Mouse (Mus musculus): ENCODE results near the gene Dnah3. TPM values are rescaled to one million over a fixed set of nuclear protein-coding genes. Genes with fewer than 3 reads are reported as not detected.

Dnah3 gene
- polyA plus RNA-seq, 1 experiment from 2014 or later, result 2.0 TPM

- no peak for ATAC-seq (ENCODE audit: insufficient number of reproducible peaks, low FRiP score, low TSS enrichment, low read depth)
- H3K9ac ChIP-seq, result no peak overlapping the region
- H3K9me3 ChIP-seq (replicated peaks), result no peaks in the 10 kb centered on the region
- H3K27me3 ChIP-seq, result no peaks in the 10 kb centered on the region
- no peak overlapping the region for H3K4me2 ChIP-seq (replicated peaks)
- WGBS, result 20% methylated on average over 2 of the region's 2 CpGs
- H3K4me1 ChIP-seq, result no peaks in the 10 kb centered on the region
- no peaks in the 10 kb centered on the region for H3K36me3 ChIP-seq
- no peak overlapping the region for H3K27ac ChIP-seq (replicated peaks)
- no peak overlapping the region for H3K4me3 ChIP-seq (replicated peaks)
Measured at GRCm38 (mm10) chr7:120054016-120054415, 41.1 kb downstream of the Dnah3 start.

GRCm38 (mm10) chr7:120050447-120050846 is 44.6 kb downstream of the Dnah3 start:
- Histone ChIP-seq H3K27ac (replicated peaks) (no peak overlapping the region), H3K36me3 (no peaks in the 10 kb centered on the region)
- no peak for ATAC-seq (ENCODE audit: insufficient number of reproducible peaks, low FRiP score, low TSS enrichment, low read depth)

DNA sequence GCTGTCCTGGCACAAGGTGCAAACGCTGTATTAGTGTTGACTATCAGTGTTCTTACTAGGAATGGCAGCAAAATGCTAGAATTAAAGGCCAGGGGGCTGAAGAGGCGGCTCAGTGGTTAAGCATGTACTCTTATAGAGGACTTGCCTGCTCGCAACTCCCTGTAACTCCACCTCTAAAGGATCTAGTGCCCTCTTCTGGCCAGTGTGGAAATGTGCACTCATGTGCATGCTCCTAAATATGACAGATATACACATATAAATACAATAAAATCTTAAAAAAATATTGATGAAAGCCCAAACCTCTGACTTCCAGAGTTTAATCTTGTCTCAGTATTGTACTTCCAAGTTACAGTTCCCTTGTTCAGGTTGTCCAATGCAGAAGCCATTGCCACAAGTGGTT is 51.1 kb downstream of the Dnah3 start:
- Histone ChIP-seq H3K9me3 (replicated peaks) (no peaks in the 10 kb centered on the region), H3K4me1 (no peaks in the 10 kb centered on the region), H3K4me2 (replicated peaks) (no peak overlapping the region), H3K27me3 (no peaks in the 10 kb centered on the region), H3K36me3 (no peaks in the 10 kb centered on the region), H3K9ac (no peak overlapping the region), H3K4me3 (replicated peaks) (no peak overlapping the region), H3K27ac (replicated peaks) (no peak overlapping the region)
- WGBS, result 88% methylated on average over 3 of the region's 3 CpGs
- ATAC-seq (ENCODE audit: insufficient number of reproducible peaks, low FRiP score, low TSS enrichment, low read depth), result no peak

More at GRCm38 (mm10) chr7:120050447-120050846, 44.6 kb downstream of the Dnah3 start:
- H3K4me2 ChIP-seq (replicated peaks), result no peak overlapping the region
- no peak overlapping the region for H3K9ac ChIP-seq
- no peaks in the 10 kb centered on the region for H3K9me3 ChIP-seq (replicated peaks)
- H3K4me1 ChIP-seq, result no peaks in the 10 kb centered on the region
- H3K27me3 ChIP-seq, result no peaks in the 10 kb centered on the region
- H3K4me3 ChIP-seq (replicated peaks), result no peak overlapping the region

GRCm38 (mm10) chr7:120036422-120036821 is 58.7 kb downstream of the Dnah3 start:
- Histone ChIP-seq H3K36me3 (no peaks in the 10 kb centered on the region), H3K9ac (no peak overlapping the region), H3K27me3 (no peaks in the 10 kb centered on the region), H3K27ac (replicated peaks) (no peak overlapping the region), H3K4me1 (no peaks in the 10 kb centered on the region), H3K9me3 (replicated peaks) (no peaks in the 10 kb centered on the region), H3K4me2 (replicated peaks) (no peak overlapping the region), H3K4me3 (replicated peaks) (no peak overlapping the region)
- WGBS, result 68% methylated on average over 5 of the region's 5 CpGs
- ATAC-seq (ENCODE audit: insufficient number of reproducible peaks, low FRiP score, low TSS enrichment, low read depth), result no peak

DNA sequence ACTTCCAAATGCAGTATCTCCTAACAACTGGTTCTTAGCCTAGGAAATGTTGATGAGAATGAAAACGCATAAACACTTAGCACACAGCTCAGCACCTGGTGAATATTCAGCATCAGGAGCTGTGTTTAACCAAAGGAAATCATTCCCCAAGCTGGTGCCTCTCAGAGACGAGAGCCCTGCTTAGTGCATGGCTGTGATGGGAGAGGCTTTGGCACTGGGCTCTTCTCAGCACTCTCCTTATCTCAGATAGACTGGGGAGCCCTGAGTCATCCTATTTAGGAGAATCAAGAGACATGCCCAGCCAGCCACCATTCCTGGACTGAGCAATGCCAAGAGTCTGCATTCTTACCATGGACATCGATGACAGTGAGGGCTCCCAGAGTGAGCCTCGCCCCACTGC is 60.1 kb downstream of the Dnah3 start:
- no peaks in the 10 kb centered on the region for H3K36me3 ChIP-seq
- H3K4me1 ChIP-seq, result no peaks in the 10 kb centered on the region
- 82% methylated on average over 4 of the region's 4 CpGs for WGBS
- H3K4me2 ChIP-seq (replicated peaks), result no peak overlapping the region
- no peak overlapping the region for H3K4me3 ChIP-seq (replicated peaks)
- H3K27me3 ChIP-seq, result no peaks in the 10 kb centered on the region
- H3K9me3 ChIP-seq (replicated peaks), result no peaks in the 10 kb centered on the region
- H3K9ac ChIP-seq, result no peak overlapping the region
- no peak overlapping the region for H3K27ac ChIP-seq (replicated peaks)
- ATAC-seq (ENCODE audit: insufficient number of reproducible peaks, low FRiP score, low TSS enrichment, low read depth), result no peak

DNA sequence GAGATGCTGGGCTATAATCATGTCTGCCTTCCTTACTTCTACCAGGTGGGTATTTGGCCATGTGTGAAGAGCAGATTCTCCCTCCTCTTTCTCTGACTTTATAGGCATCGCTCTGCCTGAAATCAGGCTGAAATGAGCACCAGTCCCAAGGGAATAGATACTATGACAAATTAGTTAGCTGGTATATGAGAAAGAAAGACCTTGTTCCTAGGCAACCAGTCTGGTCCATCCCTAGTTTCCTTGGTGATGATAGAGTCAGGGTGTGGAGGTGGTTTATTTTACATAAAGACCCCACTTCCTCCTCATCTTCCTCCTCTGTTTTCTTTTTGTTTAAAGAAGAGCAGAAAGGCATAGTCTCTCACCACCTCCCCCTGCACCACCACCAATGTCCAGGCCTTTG is 60.5 kb downstream of the Dnah3 start:
- no peak for ATAC-seq (ENCODE audit: insufficient number of reproducible peaks, low FRiP score, low TSS enrichment, low read depth)
- no peak overlapping the region for H3K4me2 ChIP-seq (replicated peaks)
- no peak overlapping the region for H3K27ac ChIP-seq (replicated peaks)
- H3K27me3 ChIP-seq, result no peaks in the 10 kb centered on the region
- H3K9ac ChIP-seq, result no peak overlapping the region
- no peaks in the 10 kb centered on the region for H3K36me3 ChIP-seq
- WGBS, result 67% methylated on average over 1 of the region's 1 CpGs
- H3K4me3 ChIP-seq (replicated peaks), result no peak overlapping the region
- H3K4me1 ChIP-seq, result no peaks in the 10 kb centered on the region
- H3K9me3 ChIP-seq (replicated peaks), result no peaks in the 10 kb centered on the region

- no peaks in the 10 kb centered on the region for H3K27me3 ChIP-seq
- H3K9ac ChIP-seq, result no peak overlapping the region
- no peaks in the 10 kb centered on the region for H3K36me3 ChIP-seq
- no peak for ATAC-seq (ENCODE audit: insufficient number of reproducible peaks, low FRiP score, low TSS enrichment, low read depth)
- H3K9me3 ChIP-seq (replicated peaks), result no peaks in the 10 kb centered on the region
- 90% methylated on average over 1 of the region's 1 CpGs for WGBS
- no peak overlapping the region for H3K27ac ChIP-seq (replicated peaks)
- H3K4me2 ChIP-seq (replicated peaks), result no peak overlapping the region
- H3K4me1 ChIP-seq, result no peaks in the 10 kb centered on the region
- H3K4me3 ChIP-seq (replicated peaks), result no peak overlapping the region
Measured at GRCm38 (mm10) chr7:120028669-120029068, 66.4 kb downstream of the Dnah3 start.

DNA sequence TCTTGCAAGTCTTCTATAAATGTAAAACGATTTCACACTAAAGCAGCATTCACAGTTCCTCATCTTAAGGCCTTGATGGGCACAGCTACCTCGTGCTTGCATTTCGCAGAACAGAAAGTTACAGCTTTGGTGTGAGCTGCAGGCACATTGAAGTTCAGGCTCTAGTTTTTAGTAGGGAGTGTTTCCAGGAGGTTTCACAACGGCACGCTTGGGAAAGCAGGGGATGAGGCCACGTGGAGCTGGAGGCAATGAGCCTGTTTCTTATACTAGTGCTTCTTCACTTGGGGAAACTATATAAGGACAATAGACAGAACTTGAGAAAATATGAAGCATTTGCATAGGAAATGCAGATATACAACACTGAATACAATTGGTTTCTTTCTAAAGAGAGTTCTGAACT is 98.0 kb downstream of the Dnah3 start:
- Histone ChIP-seq H3K4me3 (replicated peaks) (no peak overlapping the region), H3K36me3 (no peaks in the 10 kb centered on the region), H3K4me2 (replicated peaks) (no peak overlapping the region), H3K9ac (no peak overlapping the region), H3K27me3 (no peaks in the 10 kb centered on the region), H3K27ac (replicated peaks) (no peak overlapping the region), H3K4me1 (no peaks in the 10 kb centered on the region), H3K9me3 (replicated peaks) (no peaks in the 10 kb centered on the region)
- ATAC-seq (ENCODE audit: insufficient number of reproducible peaks, low FRiP score, low TSS enrichment, low read depth), result no peak
- 77% methylated on average over 6 of the region's 6 CpGs for WGBS

- no peaks in the 10 kb centered on the region for H3K36me3 ChIP-seq
- no peak overlapping the region for H3K27ac ChIP-seq (replicated peaks)
- H3K4me1 ChIP-seq, result no peaks in the 10 kb centered on the region
- H3K4me2 ChIP-seq (replicated peaks), result no peak overlapping the region
- no peak overlapping the region for H3K9ac ChIP-seq
- H3K9me3 ChIP-seq (replicated peaks), result no peaks in the 10 kb centered on the region
- no peaks in the 10 kb centered on the region for H3K27me3 ChIP-seq
- ATAC-seq (ENCODE audit: insufficient number of reproducible peaks, low FRiP score, low TSS enrichment, low read depth), result no peak
- WGBS, result 64% methylated on average over 3 of the region's 3 CpGs
- H3K4me3 ChIP-seq (replicated peaks), result no peak overlapping the region
Measured at GRCm38 (mm10) chr7:119985279-119985912, 109.7 kb downstream of the Dnah3 start.

- H3K4me1 ChIP-seq, result no peaks in the 10 kb centered on the region
- no peaks in the 10 kb centered on the region for H3K27me3 ChIP-seq
- H3K9me3 ChIP-seq (replicated peaks), result no peaks in the 10 kb centered on the region
- no peaks in the 10 kb centered on the region for H3K36me3 ChIP-seq
- H3K27ac ChIP-seq (replicated peaks), result no peak overlapping the region
- 75% methylated on average over 3 of the region's 3 CpGs for whole genome bisulfite sequencing
- H3K9ac ChIP-seq, result no peak overlapping the region
- H3K4me3 ChIP-seq (replicated peaks), result no peak overlapping the region
- H3K4me2 ChIP-seq (replicated peaks), result no peak overlapping the region
- ATAC-seq (ENCODE audit: insufficient number of reproducible peaks, low FRiP score, low TSS enrichment, low read depth), result no peak
Measured at GRCm38 (mm10) chr7:119980170-119980569, 114.9 kb downstream of the Dnah3 start.

- Histone ChIP-seq H3K27me3 (no peaks in the 10 kb centered on the region), H3K27ac (replicated peaks) (no peak overlapping the region), H3K36me3 (no peaks in the 10 kb centered on the region), H3K9me3 (replicated peaks) (no peaks in the 10 kb centered on the region), H3K4me2 (replicated peaks) (no peak overlapping the region), H3K4me1 (no peaks in the 10 kb centered on the region), H3K9ac (no peak overlapping the region), H3K4me3 (replicated peaks) (no peak overlapping the region)
- no peak for ATAC-seq (ENCODE audit: insufficient number of reproducible peaks, low FRiP score, low TSS enrichment, low read depth)
Measured at GRCm38 (mm10) chr7:119978576-119978975, 116.5 kb downstream of the Dnah3 start.

- no peak overlapping the region for H3K4me2 ChIP-seq (replicated peaks)
- H3K9me3 ChIP-seq (replicated peaks), result no peaks in the 10 kb centered on the region
- 82% methylated on average over 7 of the region's 7 CpGs for WGBS
- H3K4me3 ChIP-seq (replicated peaks), result no peak overlapping the region
- no peaks in the 10 kb centered on the region for H3K27me3 ChIP-seq
- ATAC-seq (ENCODE audit: insufficient number of reproducible peaks, low FRiP score, low TSS enrichment, low read depth), result no peak
- no peaks in the 10 kb centered on the region for H3K36me3 ChIP-seq
- H3K27ac ChIP-seq (replicated peaks), result no peak overlapping the region
- no peak overlapping the region for H3K9ac ChIP-seq
- no peaks in the 10 kb centered on the region for H3K4me1 ChIP-seq
Measured at GRCm38 (mm10) chr7:119977574-119977973, 117.5 kb downstream of the Dnah3 start.
